In the genomic region with DNA sequence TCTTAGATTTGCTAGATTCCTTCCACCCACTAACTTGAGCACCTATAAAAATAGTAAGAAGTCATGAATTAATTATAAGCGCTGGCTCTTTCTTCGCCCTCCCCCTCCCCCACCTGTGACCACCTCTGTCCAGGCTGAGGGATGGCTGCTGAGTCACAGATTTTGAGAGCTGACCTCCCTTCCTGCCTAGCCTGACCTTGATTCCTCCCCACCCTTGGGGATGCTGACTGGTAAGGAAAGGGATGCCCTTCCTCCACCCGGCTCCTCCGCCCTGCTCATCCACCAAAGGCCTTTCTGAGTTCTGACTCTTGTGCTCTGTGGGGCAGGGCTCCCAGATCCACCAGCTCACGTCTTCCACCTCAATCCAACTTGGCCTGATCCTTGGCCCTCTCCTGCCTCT, we compare ENCODE assay signal across 9 mouse cellular contexts. TPM values are rescaled to one million over a fixed set of nuclear protein-coding genes. Genes with fewer than 3 reads are reported as not detected.
DNase-seq lines count a peak whose midpoint lies in the region; ATAC-seq lines count a peak whose summit lies in the region.
"Had no signal": no experiment of that assay in that cellular context is flagged by ENCODE, and none has a peak within 500 bp of the region (broad histone marks: within the 10 kb centered on the region; RNA-seq: fewer than 3 reads in every experiment).

No protein-coding gene starts in this region.

- peak overlapping the region; percentile 55; the same call in 1 of the 2 replicates for H3K27ac ChIP-seq in kidney, embryonic 15.5 days
- H3K27ac ChIP-seq in forebrain, embryonic 16.5 days (ENCODE audit: low read length) = peak overlapping the region; percentile 68; the same call in 1 of the 2 replicates
- no peak overlapping the region; the same call in 1 of the 2 replicates for H3K27ac ChIP-seq in midbrain, embryonic 14.5 days (replicated peaks; ENCODE audit: low read depth, low read length)

- no peak overlapping the region for H3K9ac ChIP-seq in kidney, embryonic 15.5 days
- H3K9ac ChIP-seq in forebrain, embryonic 16.5 days (replicated peaks; ENCODE audit: low read depth, low read length) = 0 out of 2 replicates have a peak overlapping the region, but pooled peaks have one; percentile 14
- H3K9ac ChIP-seq in midbrain, embryonic 14.5 days (replicated peaks; ENCODE audit: low read length) = peak overlapping the region; percentile 98

- H3K9me3 ChIP-seq in kidney, embryonic 15.5 days (replicated peaks) = no peaks in the 10 kb centered on the region
- H3K9me3 ChIP-seq in forebrain, embryonic 16.5 days (ENCODE audit: control insufficient read depth, low read length) = no peaks in the 10 kb centered on the region
- no peaks in the 10 kb centered on the region for H3K9me3 ChIP-seq in midbrain, embryonic 14.5 days (ENCODE audit: control insufficient read depth, low read length)

- no peak for DNase-seq in kidney, adult 9 months
- DNase-seq in adrenal gland, postnatal 10 days = peak; percentile 77
- DNase-seq in midbrain, embryonic 14.5 days = no peak
- DNase-seq in frontal cortex, adult 2 months (ENCODE audit: extremely low spot score in 1 of 2, low spot score in 1 of 2) = no peak
- no peak for DNase-seq in natural killer cell, adult 2 months (ENCODE audit: low spot score in 2 of 2)
- DNase-seq: cerebellum, postnatal 25 days; heart, postnatal 14 days had no signal

- WGBS in kidney, embryonic 15.5 days = 52% methylated on average over 5 of the region's 5 CpGs
- 84% methylated on average over 5 of the region's 5 CpGs for WGBS in forebrain, embryonic 16.5 days
- whole genome bisulfite sequencing in midbrain, embryonic 14.5 days = 87% methylated on average over 5 of the region's 5 CpGs

- ATAC-seq in kidney, embryonic 15.5 days (replicated peaks; ENCODE audit: low FRiP score) = 0 out of 2 replicates have a peak, but pooled peaks have one; percentile 16
- ATAC-seq in forebrain, embryonic 16.5 days = no peak
- no peak for ATAC-seq in midbrain, embryonic 14.5 days (ENCODE audit: low FRiP score, low TSS enrichment)

- no peak overlapping the region for H3K4me3 ChIP-seq in kidney, embryonic 15.5 days (replicated peaks)
- no peak overlapping the region for H3K4me3 ChIP-seq in forebrain, embryonic 16.5 days (replicated peaks; ENCODE audit: low read length)
- no peak overlapping the region for H3K4me3 ChIP-seq in midbrain, embryonic 14.5 days (replicated peaks; ENCODE audit: low read depth, low read length)

- peak overlapping the region; percentile 88; the same call in 1 of the 2 replicates for H3K4me2 ChIP-seq in kidney, embryonic 15.5 days
- H3K4me2 ChIP-seq in forebrain, embryonic 16.5 days (ENCODE audit: low read length) = 0 out of 2 replicates have a peak overlapping the region, but pooled peaks have one; percentile 79
- peak overlapping the region; percentile 90 for H3K4me2 ChIP-seq in midbrain, embryonic 14.5 days (ENCODE audit: low read length)

- peaks cover 46% of the 10 kb centered on the region for H3K4me1 ChIP-seq in kidney, embryonic 15.5 days
- peaks cover 30% of the 10 kb centered on the region for H3K4me1 ChIP-seq in forebrain, embryonic 16.5 days (replicated peaks; ENCODE audit: control insufficient read depth, insufficient read depth, low read length)
- H3K4me1 ChIP-seq in midbrain, embryonic 14.5 days (ENCODE audit: control insufficient read depth, insufficient read depth, low read length) = peaks cover 30% of the 10 kb centered on the region

- H3K27me3 ChIP-seq in kidney, embryonic 15.5 days = no peaks in the 10 kb centered on the region
- no peaks in the 10 kb centered on the region for H3K27me3 ChIP-seq in forebrain, embryonic 16.5 days (replicated peaks; ENCODE audit: control insufficient read depth, insufficient read depth, low read length)
- no peaks in the 10 kb centered on the region for H3K27me3 ChIP-seq in midbrain, embryonic 14.5 days (ENCODE audit: control insufficient read depth, insufficient read depth, low read length)

- H3K36me3 ChIP-seq in kidney, embryonic 15.5 days = no peaks in the 10 kb centered on the region
- H3K36me3 ChIP-seq in forebrain, embryonic 16.5 days (ENCODE audit: control insufficient read depth, insufficient read depth) = no peaks in the 10 kb centered on the region
- H3K36me3 ChIP-seq in midbrain, embryonic 14.5 days (ENCODE audit: control insufficient read depth, insufficient read depth, low read length) = no peaks in the 10 kb centered on the region

RNA-seq across cellular contexts. Expression of a gene that starts 2.9 kb away (rescaled TPM):
- polyA plus RNA-seq in kidney, embryonic 15.5 days (2015; fragmentation: Nextera tagmentation; extraction: Ambion mirVana) = 10.6 and 10.7 TPM in 2 replicates
- 10 to 100 TPM; 30.7 to 43.9 TPM for total RNA-seq in adrenal gland, postnatal 10 days (2021)
- 16.8 and 18.3 TPM in 2 replicates for polyA plus RNA-seq in forebrain, embryonic 16.5 days (2015; fragmentation: Nextera tagmentation; extraction: Ambion mirVana)
- polyA plus RNA-seq in midbrain, embryonic 14.5 days (2014; fragmentation: Nextera tagmentation; extraction: Ambion mirVana) = 27.1 and 29.5 TPM in 2 replicates
- 22.7 and 23.1 TPM in 2 replicates for polyA plus RNA-seq in frontal cortex, adult 2 months (2012; rRNA removed)

RNA-seq across cellular contexts. Expression of a gene that starts 17.0 kb away (rescaled TPM):
- 6.7 and 8.1 TPM in 2 replicates for polyA plus RNA-seq in kidney, embryonic 15.5 days (2015; fragmentation: Nextera tagmentation; extraction: Ambion mirVana)
- total RNA-seq in adrenal gland, postnatal 10 days (2021) = 10 to 100 TPM; 18.7 to 19.8 TPM
- polyA plus RNA-seq in forebrain, embryonic 16.5 days (2015; fragmentation: Nextera tagmentation; extraction: Ambion mirVana) = 46.6 and 58.2 TPM in 2 replicates
- polyA plus RNA-seq in midbrain, embryonic 14.5 days (2014; fragmentation: Nextera tagmentation; extraction: Ambion mirVana) = 43.3 and 52.6 TPM in 2 replicates
- polyA plus RNA-seq in frontal cortex, adult 2 months (2012; rRNA removed) = 97.9 and 106 TPM in 2 replicates

RNA-seq across cellular contexts. Expression of a gene that starts 19.0 kb away (rescaled TPM):
- polyA plus RNA-seq in kidney, embryonic 15.5 days (2015; fragmentation: Nextera tagmentation; extraction: Ambion mirVana) = 204 and 209 TPM in 2 replicates
- 100 to 1,000 TPM; 147 to 163 TPM for total RNA-seq in adrenal gland, postnatal 10 days (2021)
- 158 and 176 TPM in 2 replicates for polyA plus RNA-seq in forebrain, embryonic 16.5 days (2015; fragmentation: Nextera tagmentation; extraction: Ambion mirVana)
- 222 and 223 TPM in 2 replicates for polyA plus RNA-seq in midbrain, embryonic 14.5 days (2014; fragmentation: Nextera tagmentation; extraction: Ambion mirVana)
- polyA plus RNA-seq in frontal cortex, adult 2 months (2012; rRNA removed) = 129 and 134 TPM in 2 replicates

RNA-seq across cellular contexts. Expression of a gene that starts 35.2 kb away (rescaled TPM):
- 1,004 and 1,083 TPM in 2 replicates for polyA plus RNA-seq in kidney, embryonic 15.5 days (2015; fragmentation: Nextera tagmentation; extraction: Ambion mirVana)
- 1,000 to 10,000 TPM in 1 of 2 experiments, 100 to 1,000 TPM in 1; 968 to 1,066 TPM for total RNA-seq in adrenal gland, postnatal 10 days (2021)
- 641 and 688 TPM in 2 replicates for polyA plus RNA-seq in forebrain, embryonic 16.5 days (2015; fragmentation: Nextera tagmentation; extraction: Ambion mirVana)
- 838 and 924 TPM in 2 replicates for polyA plus RNA-seq in midbrain, embryonic 14.5 days (2014; fragmentation: Nextera tagmentation; extraction: Ambion mirVana)
- polyA plus RNA-seq in frontal cortex, adult 2 months (2012; rRNA removed) = 785 and 842 TPM in 2 replicates

RNA-seq across cellular contexts. Expression of a gene that starts 35.3 kb away (rescaled TPM):
- 14.1 and 16.4 TPM in 2 replicates for polyA plus RNA-seq in kidney, embryonic 15.5 days (2015; fragmentation: Nextera tagmentation; extraction: Ambion mirVana)
- 10 to 100 TPM; 36.4 to 48.6 TPM for total RNA-seq in adrenal gland, postnatal 10 days (2021)
- polyA plus RNA-seq in forebrain, embryonic 16.5 days (2015; fragmentation: Nextera tagmentation; extraction: Ambion mirVana) = 18.9 and 20.2 TPM in 2 replicates
- 37.3 and 41.6 TPM in 2 replicates for polyA plus RNA-seq in midbrain, embryonic 14.5 days (2014; fragmentation: Nextera tagmentation; extraction: Ambion mirVana)
- 71.8 and 78.7 TPM in 2 replicates for polyA plus RNA-seq in frontal cortex, adult 2 months (2012; rRNA removed)
